Mouse (Mus musculus) kidney, postnatal 4 days (tissue): ENCODE results near the gene Gpr37l1.

Source experiments
- DNase-seq, 2 experiments: peaks; one replicate each; pipeline ENCODE4 v3.0.0; 2021; ENCODE audit warnings: mixed read lengths in 2 of 2

Gene Gpr37l1

GRCm38 (mm10) chr1:135181880-135182623 lies 14.6 kb upstream of the Gpr37l1 start:
- peak; percentile 48 to 63 for DNase-seq

- no peak for DNase-seq
Observed at GRCm38 (mm10) chr1:135181275-135181674, 13.8 kb upstream of the Gpr37l1 start.

- no peak for DNase-seq
Observed at GRCm38 (mm10) chr1:135180830-135181229, 13.3 kb upstream of the Gpr37l1 start.

GRCm38 (mm10) chr1:135178863-135179262 lies 11.4 kb upstream of the Gpr37l1 start:
- DNase-seq, result no peak

- DNase-seq, result peak; percentile 20 to 53
Observed at GRCm38 (mm10) chr1:135177724-135178123, 10.2 kb upstream of the Gpr37l1 start.

- DNase-seq, result no peak
Observed at GRCm38 (mm10) chr1:135175176-135175575, 7.7 kb upstream of the Gpr37l1 start.

- no peak for DNase-seq
Observed at GRCm38 (mm10) chr1:135173311-135173710, 5.8 kb upstream of the Gpr37l1 start.

- DNase-seq, result peak; percentile 71 to 80
Observed at GRCm38 (mm10) chr1:135171984-135172383, 4.5 kb upstream of the Gpr37l1 start.

GRCm38 (mm10) chr1:135171202-135171601 lies 3.7 kb upstream of the Gpr37l1 start:
- no peak for DNase-seq

GRCm38 (mm10) chr1:135170299-135170698 lies 2.8 kb upstream of the Gpr37l1 start:
- DNase-seq, result no peak

GRCm38 (mm10) chr1:135169556-135170224 lies 2.2 kb upstream of the Gpr37l1 start:
- peak in 1 of 2 experiments; percentile 55 for DNase-seq

GRCm38 (mm10) chr1:135168453-135169200 lies 1.1 kb upstream of the Gpr37l1 start:
- DNase-seq, result peak; percentile 46 to 66

- no peak for DNase-seq
Observed at GRCm38 (mm10) chr1:135162720-135163119, 4.8 kb downstream of the Gpr37l1 start.

GRCm38 (mm10) chr1:135160411-135161050 lies 7.0 kb downstream of the Gpr37l1 start:
- DNase-seq, result no peak

GRCm38 (mm10) chr1:135159556-135160123 lies 7.8 kb downstream of the Gpr37l1 start:
- DNase-seq, result no peak

- DNase-seq, result no peak
Observed at GRCm38 (mm10) chr1:135159074-135159473, 8.4 kb downstream of the Gpr37l1 start.

GRCm38 (mm10) chr1:135158633-135159032 lies 8.8 kb downstream of the Gpr37l1 start:
- DNase-seq, result no peak

- DNase-seq, result no peak
Observed at GRCm38 (mm10) chr1:135156300-135156699, 11.2 kb downstream of the Gpr37l1 start.

- DNase-seq, result peak; percentile 74 to 84
Observed at GRCm38 (mm10) chr1:135154411-135154959, 13.0 kb downstream of the Gpr37l1 start.

GRCm38 (mm10) chr1:135154011-135154410 lies 13.5 kb downstream of the Gpr37l1 start:
- DNase-seq, result no peak

- no peak for DNase-seq
Observed at GRCm38 (mm10) chr1:135148996-135149395, 18.5 kb downstream of the Gpr37l1 start.

GRCm38 (mm10) chr1:135148476-135148875 lies 19.0 kb downstream of the Gpr37l1 start:
- DNase-seq, result no peak
